Mouse (Mus musculus) granulocyte monocyte progenitor cell, adult 5-6 weeks (primary cell): ENCODE data around the gene P2rx1. TPM values are rescaled to one million over a fixed set of nuclear protein-coding genes. Genes with fewer than 3 reads are reported as not detected.

Experiments
- ATAC-seq: replicated peaks from 2 replicates; pipeline ENCODE4 v1.8.0; 2016; ENCODE audit warnings: mild to moderate bottlenecking, moderate TSS enrichment, inconsistent platforms; ENCODE audit not compliant: poor library complexity, severe bottlenecking
- total RNA-seq, 2 experiments: library from RNA; stranded (forward) in 1 of 2; stranded (reverse) in 1 of 2; fragments of 200-712, 200-1000 nt in 1 of 2; fragments of >200 nt in 1 of 2; fragmentation: Nextera tagmentation in 1 of 2; gene quantifications; 2 replicates each; pipeline ENCODE4 v1.2.3; 2014 to 2017

P2rx1 gene
- total RNA-seq (2014; fragmentation: Nextera tagmentation) (10.4 and 13.3 TPM in 2 replicates), total RNA-seq (2017) (3.3 and 4.2 TPM in 2 replicates)

- peak; percentile 87 for ATAC-seq
Measured at GRCm38 (mm10) chr11:72998771-72999170, at the start of gene P2rx1. Gene P2rx1, plus strand, starts transcription at chr11:72999103.

- no peak for ATAC-seq
Measured at GRCm38 (mm10) chr11:72951137-72952000, 47.5 kb upstream of the P2rx1 start.

- 0 out of 2 replicates have a peak, but pooled peaks have one; percentile 5 for ATAC-seq
Measured at GRCm38 (mm10) chr11:72952226-72952625, 46.7 kb upstream of the P2rx1 start.

DNA sequence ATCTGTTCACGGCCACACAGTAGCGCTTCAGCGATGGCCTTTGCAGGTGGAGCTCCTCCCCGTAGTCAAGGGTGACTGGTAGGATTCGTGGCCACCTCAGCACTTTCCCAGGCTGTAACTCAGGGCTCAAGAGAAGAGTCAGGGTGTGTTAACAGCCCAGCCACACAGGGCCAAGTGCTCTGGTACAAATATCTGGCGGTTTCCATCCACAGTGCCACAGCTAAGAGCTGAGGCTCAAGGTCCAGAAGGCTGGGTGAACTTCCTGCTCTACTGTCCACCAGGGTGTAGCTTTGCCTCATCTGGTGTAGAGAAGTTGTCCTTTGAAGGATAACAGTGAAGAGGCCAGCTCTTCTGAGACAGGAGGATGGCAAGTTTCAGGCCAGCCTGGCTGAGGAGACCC lies 46.2 kb upstream of the P2rx1 start:
- no peak for ATAC-seq

GRCm38 (mm10) chr11:72953116-72953439 lies 45.8 kb upstream of the P2rx1 start:
- no peak for ATAC-seq

GRCm38 (mm10) chr11:72953440-72954151 lies 45.3 kb upstream of the P2rx1 start:
- ATAC-seq = peak; percentile 73

- no peak; the same call in 1 of the 2 replicates for ATAC-seq
Measured at GRCm38 (mm10) chr11:72954216-72954615, 44.7 kb upstream of the P2rx1 start.

- ATAC-seq = peak; percentile 50
Measured at GRCm38 (mm10) chr11:72955339-72955974, 43.4 kb upstream of the P2rx1 start.

- 0 out of 2 replicates have a peak, but pooled peaks have one; percentile 4 for ATAC-seq
Measured at GRCm38 (mm10) chr11:72957318-72957717, 41.6 kb upstream of the P2rx1 start.

DNA sequence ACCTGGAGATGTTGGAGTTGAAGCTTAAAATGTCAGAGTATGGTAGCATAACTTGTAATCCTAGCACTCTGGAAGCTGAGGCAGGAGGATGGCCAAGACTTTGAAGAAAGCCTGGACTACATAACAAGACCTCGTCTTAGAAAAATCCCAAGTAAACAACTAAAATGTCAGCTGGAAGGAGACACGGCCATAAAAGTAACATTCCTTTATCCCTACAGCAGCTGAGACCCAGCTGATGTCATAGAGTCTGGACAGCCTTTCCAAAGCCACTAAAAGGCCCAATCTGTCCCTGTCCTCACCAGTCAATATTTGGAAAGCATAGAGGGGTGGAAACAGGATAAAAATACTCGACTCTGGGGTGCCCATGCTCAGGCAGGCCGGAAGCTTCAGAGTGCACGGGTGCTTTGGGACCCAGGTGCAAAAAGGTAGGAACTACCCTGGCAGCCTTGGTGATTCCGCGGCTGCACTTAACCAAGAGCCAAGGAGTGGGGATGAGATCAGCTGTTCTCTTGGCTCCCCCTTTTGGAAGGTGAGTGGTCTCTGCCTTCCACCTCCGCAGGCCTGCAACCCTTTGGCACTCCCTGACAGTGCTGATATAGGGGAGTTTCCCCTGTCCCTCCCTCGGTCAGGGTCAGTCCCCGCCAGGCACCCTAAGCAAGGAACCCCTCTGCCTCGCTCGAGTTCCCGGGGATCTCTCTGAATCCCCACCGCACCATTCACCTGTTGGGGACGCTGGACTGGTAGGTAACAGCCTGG lies 38.8 kb upstream of the P2rx1 start:
- no peak for ATAC-seq

DNA sequence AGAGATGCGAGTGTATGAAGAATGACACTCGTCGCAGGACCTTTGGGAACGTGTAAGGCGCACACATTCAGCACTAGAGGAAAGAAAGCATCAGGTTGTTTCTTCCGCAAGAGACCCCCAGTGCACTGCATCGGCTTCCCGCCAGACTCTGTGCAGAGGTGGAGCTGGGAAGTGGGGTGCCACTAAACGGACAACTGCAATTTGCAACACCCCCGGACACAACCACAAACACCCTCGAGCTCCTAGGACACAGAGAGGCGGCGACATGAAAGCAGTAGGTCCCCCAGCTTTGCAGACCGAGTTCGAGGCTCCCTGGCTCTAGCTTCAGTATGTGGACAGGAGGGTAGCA lies 38.2 kb upstream of the P2rx1 start:
- peak; percentile 10; the same call in 1 of the 2 replicates for ATAC-seq

GRCm38 (mm10) chr11:72961072-72961980 lies 37.6 kb upstream of the P2rx1 start, which contains the start of gene Atp2a3:
Gene Atp2a3, plus strand, starts transcription at chr11:72961169.
- peak; percentile 64 for ATAC-seq

DNA sequence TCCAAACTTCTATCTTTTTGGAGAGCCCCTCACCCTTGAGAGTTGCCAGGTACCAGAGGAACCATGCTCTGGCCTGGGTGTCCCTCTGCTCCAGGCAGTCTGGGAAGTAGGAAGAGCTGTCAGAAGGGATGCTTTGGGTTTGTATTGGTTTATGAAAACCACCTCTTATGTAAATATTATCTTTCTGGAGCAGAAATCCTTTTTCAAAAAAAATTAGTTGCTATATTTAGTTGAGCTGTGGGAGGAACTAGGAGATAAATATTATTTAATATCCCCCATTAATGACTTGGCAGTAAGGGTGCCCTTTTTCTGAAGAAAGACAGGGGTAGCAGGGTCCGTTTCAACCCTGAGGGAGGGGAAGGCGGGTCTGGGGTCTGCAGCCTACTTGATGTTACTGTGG lies 36.5 kb upstream of the P2rx1 start:
- no peak for ATAC-seq

DNA sequence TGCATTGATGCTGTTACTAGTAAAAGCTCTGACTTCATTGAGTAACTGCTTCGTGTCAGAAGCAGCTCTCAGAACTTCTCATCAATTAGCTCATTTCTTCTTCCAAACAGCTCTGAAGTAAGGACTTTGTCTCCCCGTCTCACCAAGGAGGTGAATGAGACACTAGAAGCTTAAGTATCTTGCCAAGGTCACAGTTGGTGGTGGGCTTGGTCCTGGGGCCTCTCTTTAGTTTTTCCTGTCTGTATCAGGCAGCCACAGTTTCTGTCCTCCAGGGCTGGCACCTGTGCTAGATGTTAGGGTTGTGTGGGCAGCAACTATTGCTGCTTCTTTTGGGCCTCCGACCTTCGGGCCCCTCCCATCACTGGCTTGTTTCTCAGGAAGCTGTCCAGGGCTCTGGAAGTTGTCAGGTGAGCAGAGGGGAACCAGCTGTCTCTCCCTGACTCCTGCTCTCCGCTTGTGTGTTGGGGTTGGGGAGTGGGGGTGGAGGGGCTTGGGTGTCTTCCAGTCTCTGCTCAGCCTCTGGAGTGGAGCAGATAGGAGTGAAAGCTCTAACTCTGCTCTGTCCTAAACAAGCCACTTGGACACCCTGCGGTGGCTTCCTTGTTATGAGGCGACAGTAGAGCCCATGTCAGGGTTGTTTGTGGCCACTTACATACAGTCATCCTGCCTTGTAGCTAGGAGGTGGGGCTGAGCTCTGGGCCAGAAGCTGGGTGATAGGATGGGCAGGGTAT lies 35.7 kb upstream of the P2rx1 start:
- ATAC-seq = no peak

GRCm38 (mm10) chr11:72963789-72964294 lies 35.1 kb upstream of the P2rx1 start:
- no peak for ATAC-seq

DNA sequence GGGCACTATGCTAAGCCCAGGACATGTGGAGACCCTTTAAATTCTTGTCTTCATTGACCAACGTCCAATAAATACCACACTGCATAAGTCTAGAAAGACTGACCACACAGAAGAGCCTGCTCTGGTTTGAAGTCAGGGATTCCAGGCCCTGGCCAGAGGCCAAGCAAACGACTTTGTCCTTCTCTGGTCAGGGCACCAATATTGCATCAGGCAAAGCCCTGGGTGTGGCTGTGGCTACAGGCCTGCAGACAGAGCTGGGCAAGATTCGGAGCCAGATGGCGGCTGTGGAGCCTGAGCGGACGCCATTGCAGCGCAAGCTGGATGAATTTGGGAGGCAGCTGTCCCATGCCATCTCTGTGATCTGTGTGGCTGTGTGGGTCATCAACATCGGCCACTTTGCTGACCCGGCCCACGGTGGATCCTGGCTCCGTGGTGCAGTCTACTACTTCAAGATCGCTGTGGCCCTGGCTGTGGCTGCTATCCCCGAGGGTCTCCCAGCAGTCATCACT lies 23.9 kb upstream of the P2rx1 start:
- no peak for ATAC-seq

DNA sequence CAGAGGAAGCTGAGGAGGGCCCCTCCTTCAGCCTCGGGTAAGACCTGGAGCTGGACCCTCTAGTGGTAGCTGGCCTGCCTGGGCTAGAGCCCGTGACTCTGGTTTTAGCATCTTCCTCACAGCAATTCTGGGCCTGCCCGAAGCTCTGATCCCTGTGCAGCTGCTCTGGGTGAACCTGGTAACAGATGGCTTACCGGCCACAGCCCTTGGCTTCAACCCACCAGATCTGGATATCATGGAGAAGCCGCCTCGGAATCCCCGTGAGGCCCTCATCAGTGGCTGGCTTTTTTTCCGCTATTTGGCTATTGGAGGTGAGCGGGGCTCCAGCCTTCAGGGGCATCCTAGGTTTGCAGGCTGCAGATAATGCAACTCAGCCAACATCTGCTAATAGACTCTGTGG lies 16.4 kb upstream of the P2rx1 start:
- ATAC-seq = no peak

GRCm38 (mm10) chr11:72983283-72983682 lies 15.6 kb upstream of the P2rx1 start:
- ATAC-seq = no peak
